Mouse (Mus musculus) embryonic facial prominence, embryonic 15.5 days (tissue): Measurements from ENCODE around the gene Nr1h4. TPM values are rescaled to one million over a fixed set of nuclear protein-coding genes. Genes with fewer than 3 reads are reported as not detected.

Source experiments
- ATAC-seq: fragments of 200-750 bp; cut with Nextera tagmentation; 2 replicates; pipeline ENCODE4 v1.8.0; 2017; ENCODE audit warnings: low read depth, moderate TSS enrichment; ENCODE audit not compliant: insufficient number of reproducible peaks, low FRiP score, low TSS enrichment
- H3K27ac ChIP-seq: fragments of 300-500 bp; sonication (generic); replicated peaks from 2 replicates; pipeline ENCODE4 v1.5.1; 2015; ENCODE audit warnings: mild to moderate bottlenecking, inconsistent platforms
- H3K27me3 ChIP-seq: fragments of 300-500 bp; sonication (generic); 2 replicates; pipeline ENCODE4 v1.6.1; 2015; ENCODE audit warnings: inconsistent platforms
- H3K36me3 ChIP-seq: fragments of 300-500 bp; sonication (generic); 2 replicates; pipeline ENCODE4 v1.6.1; 2015; ENCODE audit warnings: mild to moderate bottlenecking, inconsistent platforms
- H3K4me1 ChIP-seq: fragments of 300-500 bp; sonication (generic); 2 replicates; pipeline ENCODE4 v1.6.1; 2015; ENCODE audit warnings: inconsistent platforms
- H3K4me2 ChIP-seq: fragments of 300-500 bp; sonication (generic); replicated peaks from 2 replicates; pipeline ENCODE4 v1.6.1; 2015; ENCODE audit warnings: mild to moderate bottlenecking, inconsistent platforms
- H3K4me3 ChIP-seq: fragments of 300-500 bp; sonication (generic); replicated peaks from 2 replicates; pipeline ENCODE4 v1.5.1; 2015; ENCODE audit warnings: mild to moderate bottlenecking, inconsistent platforms
- H3K9ac ChIP-seq: fragments of 300-500 bp; sonication (generic); 2 replicates; pipeline ENCODE4 v1.6.1; 2015; ENCODE audit warnings: inconsistent platforms
- H3K9me3 ChIP-seq: fragments of 300-500 bp; sonication (generic); replicated peaks from 2 replicates; pipeline ENCODE4 v1.6.1; 2016; ENCODE audit warnings: inconsistent platforms
- WGBS: fragments of 180-500 bp; shearing (Covaris S2); methylation state at CpG from one replicate; pipeline ENCODE4 v1.1.7; 2015; 5-methylcytosine and 5-hydroxymethylcytosine counted together
- polyA plus RNA-seq: library from polyadenylated mRNA; unstranded; fragments of >200 nt; fragmentation: Nextera tagmentation; extraction: Ambion mirVana; gene quantifications from 2 replicates; pipeline ENCODE4 v1.2.1, GENCODE M21; 2015

Gene Nr1h4
- polyA plus RNA-seq, 1 experiment from 2014 or later = not detected

DNA sequence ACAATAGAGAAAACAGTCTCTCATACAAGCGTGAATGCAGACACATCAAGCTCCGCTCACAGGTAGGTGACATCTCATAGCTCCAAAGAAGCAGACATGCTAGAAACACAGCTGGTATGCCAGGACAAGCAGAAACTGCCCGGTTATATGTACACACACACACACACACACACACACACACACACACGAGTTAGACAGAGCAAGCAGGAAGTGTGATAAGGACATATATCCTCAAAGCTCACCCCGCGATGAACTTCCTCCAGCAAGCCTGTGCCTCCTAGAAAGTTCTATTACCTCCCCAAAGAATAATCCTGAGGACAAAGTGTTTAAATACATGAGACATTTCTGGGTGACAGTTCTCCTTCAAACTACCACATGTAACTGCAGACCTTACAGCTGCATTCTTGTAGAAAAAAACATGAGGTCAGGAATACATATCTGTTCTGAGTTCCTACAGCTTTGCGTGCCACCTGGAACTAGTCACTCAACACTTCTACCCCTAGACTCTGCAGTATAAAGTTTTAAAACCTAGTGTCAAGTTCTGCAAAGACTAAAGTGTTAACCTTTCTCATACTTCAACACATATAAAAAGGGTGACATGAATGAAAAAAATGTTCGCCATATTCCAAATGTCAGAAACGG lies 11.5 kb downstream of the Nr1h4 start:
- Histone ChIP-seq H3K27me3 (no peaks in the 10 kb centered on the region), H3K4me1 (no peaks in the 10 kb centered on the region), H3K4me2 (no peak overlapping the region), H3K4me3 (no peak overlapping the region), H3K9ac (no peak overlapping the region), H3K36me3 (no peaks in the 10 kb centered on the region), H3K27ac (no peak overlapping the region), H3K9me3 (no peaks in the 10 kb centered on the region)
- 85% methylated on average over 9 of the region's 9 CpGs for WGBS
- ATAC-seq = no peak

DNA sequence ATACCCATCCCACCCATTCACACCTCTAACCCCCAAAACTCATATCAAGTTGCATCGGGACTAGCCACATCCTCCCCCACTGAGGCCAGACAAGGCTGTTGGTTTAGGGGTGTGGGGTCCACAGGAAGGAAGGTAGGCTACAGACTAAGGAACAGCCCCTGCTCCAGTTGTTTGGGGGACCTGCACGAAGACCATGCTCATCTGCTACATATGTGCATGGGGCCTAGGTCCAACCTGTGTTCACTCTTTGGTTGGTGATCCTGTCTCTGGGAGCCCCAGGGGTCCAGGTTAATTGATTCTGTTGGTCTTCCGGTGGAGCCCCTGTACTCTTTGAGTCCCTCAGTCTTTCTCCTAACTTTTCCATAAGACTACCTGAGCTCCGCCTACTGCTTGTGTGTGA lies 13.0 kb downstream of the Nr1h4 start:
- 90% methylated on average over 4 of the region's 4 CpGs for WGBS
- no peak for ATAC-seq
- H3K9me3 ChIP-seq = no peaks in the 10 kb centered on the region
- H3K4me2 ChIP-seq = no peak overlapping the region
- no peaks in the 10 kb centered on the region for H3K4me1 ChIP-seq
- H3K36me3 ChIP-seq = no peaks in the 10 kb centered on the region
- no peak overlapping the region for H3K9ac ChIP-seq
- H3K27me3 ChIP-seq = no peaks in the 10 kb centered on the region
- no peak overlapping the region for H3K4me3 ChIP-seq
- no peak overlapping the region for H3K27ac ChIP-seq

DNA sequence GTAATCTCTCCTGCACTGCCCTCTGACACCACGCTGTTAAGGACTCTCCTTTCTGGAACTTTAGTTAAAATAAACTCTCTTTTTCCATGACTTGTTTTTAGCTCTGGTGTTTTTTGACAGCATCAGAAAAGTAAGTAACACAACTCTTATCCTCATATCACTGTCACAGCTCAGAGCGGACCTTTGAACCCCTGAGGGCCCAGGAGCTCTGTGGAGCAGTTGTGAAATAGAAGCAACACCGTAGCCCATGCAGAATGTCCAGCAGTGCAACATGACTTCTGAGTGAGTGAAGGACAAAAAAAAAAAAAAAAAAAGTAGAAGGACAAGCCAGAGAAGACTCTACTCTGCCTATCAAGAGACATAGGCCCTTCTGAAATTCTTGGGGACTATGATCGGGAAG lies 14.2 kb downstream of the Nr1h4 start:
- Histone ChIP-seq H3K36me3 (no peaks in the 10 kb centered on the region), H3K4me3 (no peak overlapping the region), H3K9me3 (no peaks in the 10 kb centered on the region), H3K4me1 (no peaks in the 10 kb centered on the region), H3K27me3 (no peaks in the 10 kb centered on the region), H3K27ac (no peak overlapping the region), H3K9ac (no peak overlapping the region), H3K4me2 (no peak overlapping the region)
- WGBS = 77% methylated on average over 4 of the region's 4 CpGs
- ATAC-seq = no peak

DNA sequence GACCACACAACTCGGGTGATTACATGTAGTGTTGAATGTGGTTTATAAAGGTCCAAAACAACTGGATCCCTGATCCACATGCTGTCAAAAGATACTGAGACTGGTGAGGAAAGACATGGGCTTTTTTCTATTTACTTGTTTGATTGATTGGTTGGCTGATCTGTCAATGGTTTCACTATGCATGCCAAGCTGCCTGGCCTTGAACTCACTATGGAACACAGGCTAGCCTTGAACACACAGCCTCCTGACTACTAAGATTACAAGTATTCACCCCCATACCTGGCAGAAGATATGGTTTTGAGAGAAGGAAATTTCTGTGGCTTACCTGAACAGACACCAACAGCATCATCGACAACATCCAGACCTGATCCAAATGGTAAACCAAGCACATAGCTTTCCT lies 15.0 kb downstream of the Nr1h4 start:
- Histone ChIP-seq H3K4me1 (no peaks in the 10 kb centered on the region), H3K27me3 (no peaks in the 10 kb centered on the region), H3K27ac (no peak overlapping the region), H3K9ac (no peak overlapping the region), H3K4me2 (no peak overlapping the region), H3K9me3 (no peaks in the 10 kb centered on the region), H3K36me3 (no peaks in the 10 kb centered on the region), H3K4me3 (no peak overlapping the region)
- WGBS = 78% methylated on average over 2 of the region's 2 CpGs
- ATAC-seq = no peak

DNA sequence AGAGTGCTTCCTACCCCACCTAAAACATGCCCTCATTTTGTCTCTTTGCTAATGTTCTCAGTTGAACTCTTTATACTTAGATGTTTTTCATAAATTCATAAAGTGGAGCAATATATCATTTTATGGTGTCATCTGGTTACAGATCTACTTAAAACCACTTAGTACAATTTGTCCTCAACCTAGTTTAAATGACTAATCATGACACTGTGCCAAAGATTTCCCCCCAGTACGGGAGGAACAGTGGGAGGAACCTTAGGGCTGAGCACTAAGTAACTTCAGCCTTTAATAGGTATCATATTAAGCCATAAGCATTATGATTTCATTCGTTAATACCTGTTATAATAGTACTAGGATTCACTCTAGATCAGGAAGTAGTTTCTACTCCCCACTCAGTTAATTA lies 17.6 kb downstream of the Nr1h4 start:
- WGBS = 61% methylated on average over 2 of the region's 2 CpGs
- Histone ChIP-seq H3K36me3 (no peaks in the 10 kb centered on the region), H3K9ac (no peak overlapping the region), H3K4me1 (no peaks in the 10 kb centered on the region), H3K4me3 (no peak overlapping the region), H3K9me3 (no peaks in the 10 kb centered on the region), H3K27me3 (no peaks in the 10 kb centered on the region), H3K4me2 (no peak overlapping the region), H3K27ac (no peak overlapping the region)
- no peak for ATAC-seq

DNA sequence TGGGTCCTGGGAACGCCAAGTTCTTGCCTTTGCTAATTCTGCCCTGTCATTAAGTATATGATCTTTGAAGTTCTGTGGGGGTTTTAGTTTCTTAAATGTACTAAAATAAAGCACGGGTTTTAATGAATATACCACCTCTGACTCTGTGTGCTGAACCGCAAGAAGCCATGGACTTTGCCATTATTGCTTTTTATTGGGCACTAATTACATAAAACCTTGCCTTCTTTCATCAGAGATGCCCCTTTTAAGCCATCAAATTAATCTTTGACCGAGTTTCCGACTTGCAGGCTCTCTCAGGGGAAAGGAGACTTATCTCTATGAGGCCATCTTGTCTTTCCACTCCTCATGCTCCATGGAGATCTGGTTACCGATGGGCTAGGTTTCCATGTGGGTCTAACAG lies 20.8 kb downstream of the Nr1h4 start:
- no peak overlapping the region for H3K27ac ChIP-seq
- no peaks in the 10 kb centered on the region for H3K4me1 ChIP-seq
- no peak overlapping the region for H3K4me2 ChIP-seq
- no peaks in the 10 kb centered on the region for H3K9me3 ChIP-seq
- no peak overlapping the region for H3K9ac ChIP-seq
- H3K27me3 ChIP-seq = no peaks in the 10 kb centered on the region
- WGBS = 75% methylated on average over 6 of the region's 6 CpGs
- no peak overlapping the region for H3K4me3 ChIP-seq
- ATAC-seq = no peak
- H3K36me3 ChIP-seq = no peaks in the 10 kb centered on the region

DNA sequence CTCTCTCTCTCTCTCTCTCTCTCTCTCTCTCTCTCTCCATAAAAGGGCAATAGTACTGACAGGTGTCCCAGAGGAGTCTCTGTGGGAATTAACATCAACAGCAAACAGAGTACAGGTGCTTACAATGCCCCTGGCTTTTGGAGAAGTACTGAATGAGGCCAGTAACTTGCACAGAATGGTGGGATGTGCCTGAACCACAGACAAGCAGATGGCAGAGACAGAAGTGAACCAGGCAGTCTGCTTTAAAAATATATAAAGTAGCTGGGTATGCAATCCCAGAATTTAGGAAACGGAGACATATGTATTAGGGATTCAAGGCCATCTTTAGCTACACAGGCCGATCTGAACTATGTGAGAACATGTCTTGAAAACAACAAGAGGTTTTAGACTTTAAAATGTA lies 22.8 kb downstream of the Nr1h4 start:
- H3K27ac ChIP-seq = no peak overlapping the region
- no peaks in the 10 kb centered on the region for H3K36me3 ChIP-seq
- ATAC-seq = no peak
- no peak overlapping the region for H3K9ac ChIP-seq
- WGBS = 82% methylated on average over 2 of the region's 2 CpGs
- H3K9me3 ChIP-seq = no peaks in the 10 kb centered on the region
- no peak overlapping the region for H3K4me3 ChIP-seq
- no peak overlapping the region for H3K4me2 ChIP-seq
- no peaks in the 10 kb centered on the region for H3K4me1 ChIP-seq
- H3K27me3 ChIP-seq = no peaks in the 10 kb centered on the region

DNA sequence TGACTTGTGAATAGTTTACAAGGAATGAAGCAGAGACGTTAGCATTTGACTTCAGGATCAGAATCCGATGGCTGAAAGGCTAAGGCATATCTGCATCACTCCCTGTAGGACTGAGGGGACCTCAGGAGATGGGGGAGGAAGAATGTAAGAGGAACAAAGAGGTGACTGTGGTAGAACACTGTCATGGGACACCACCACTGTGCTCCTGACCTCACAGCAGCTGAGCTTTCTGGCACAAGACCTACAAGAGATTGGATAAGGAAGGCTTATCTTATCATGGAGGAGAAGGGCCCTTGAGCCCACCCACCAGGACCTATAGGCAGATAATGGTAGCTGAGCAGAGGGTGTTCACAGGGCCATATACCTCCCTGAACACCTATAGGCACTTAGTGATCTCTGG lies 24.8 kb downstream of the Nr1h4 start:
- Histone ChIP-seq H3K36me3 (no peaks in the 10 kb centered on the region), H3K9ac (no peak overlapping the region), H3K4me2 (no peak overlapping the region), H3K27me3 (no peaks in the 10 kb centered on the region), H3K27ac (no peak overlapping the region), H3K4me1 (no peaks in the 10 kb centered on the region), H3K9me3 (no peaks in the 10 kb centered on the region), H3K4me3 (no peak overlapping the region)
- ATAC-seq = no peak
- 80% methylated on average over 2 of the region's 2 CpGs for WGBS

DNA sequence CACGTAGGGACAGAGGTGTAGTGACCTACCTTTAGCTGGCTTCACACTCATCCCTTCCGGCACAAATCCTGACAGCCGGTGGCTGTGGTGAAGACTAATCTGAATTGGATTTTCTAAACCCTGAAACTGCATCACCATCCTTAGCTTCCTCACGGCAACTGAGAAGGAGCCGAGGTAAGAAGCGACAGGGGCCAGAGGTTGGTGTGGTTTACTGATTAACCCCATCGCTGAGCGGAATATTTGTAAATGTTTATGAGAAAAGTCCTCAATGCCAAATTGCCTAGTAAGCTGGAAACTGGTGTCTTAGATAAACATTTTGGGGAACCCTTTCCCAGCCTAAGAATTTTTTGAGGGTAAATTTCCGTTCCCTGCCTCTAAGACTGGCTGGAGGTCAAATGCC lies 26.9 kb downstream of the Nr1h4 start:
- no peaks in the 10 kb centered on the region for H3K36me3 ChIP-seq
- no peak for ATAC-seq
- H3K27ac ChIP-seq = no peak overlapping the region
- no peak overlapping the region for H3K9ac ChIP-seq
- H3K9me3 ChIP-seq = no peaks in the 10 kb centered on the region
- no peak overlapping the region for H3K4me3 ChIP-seq
- no peaks in the 10 kb centered on the region for H3K4me1 ChIP-seq
- no peak overlapping the region for H3K4me2 ChIP-seq
- H3K27me3 ChIP-seq = no peaks in the 10 kb centered on the region
- WGBS = 86% methylated on average over 9 of the region's 9 CpGs

DNA sequence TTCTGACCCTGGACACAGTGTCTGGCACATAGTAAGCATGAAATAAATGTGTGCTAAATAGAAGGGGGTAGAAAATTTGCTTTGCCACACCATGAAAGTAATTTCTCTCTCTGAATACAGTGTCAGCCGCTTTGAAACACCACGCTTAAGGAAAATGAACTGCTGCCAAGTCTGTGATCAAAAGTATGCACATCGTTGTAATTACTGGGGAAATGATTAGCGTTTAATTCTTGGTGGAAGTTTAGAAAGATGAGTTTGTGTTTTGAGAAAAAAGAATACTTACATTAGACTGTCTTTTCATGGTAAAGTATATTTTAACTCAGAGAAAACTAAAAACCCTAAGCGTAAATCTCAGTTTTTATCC lies 27.8 kb downstream of the Nr1h4 start:
- H3K36me3 ChIP-seq = no peaks in the 10 kb centered on the region
- H3K4me2 ChIP-seq = no peak overlapping the region
- H3K4me3 ChIP-seq = no peak overlapping the region
- 56% methylated on average over 5 of the region's 5 CpGs for WGBS
- H3K27me3 ChIP-seq = no peaks in the 10 kb centered on the region
- no peak overlapping the region for H3K27ac ChIP-seq
- no peaks in the 10 kb centered on the region for H3K9me3 ChIP-seq
- no peaks in the 10 kb centered on the region for H3K4me1 ChIP-seq
- no peak for ATAC-seq
- no peak overlapping the region for H3K9ac ChIP-seq

DNA sequence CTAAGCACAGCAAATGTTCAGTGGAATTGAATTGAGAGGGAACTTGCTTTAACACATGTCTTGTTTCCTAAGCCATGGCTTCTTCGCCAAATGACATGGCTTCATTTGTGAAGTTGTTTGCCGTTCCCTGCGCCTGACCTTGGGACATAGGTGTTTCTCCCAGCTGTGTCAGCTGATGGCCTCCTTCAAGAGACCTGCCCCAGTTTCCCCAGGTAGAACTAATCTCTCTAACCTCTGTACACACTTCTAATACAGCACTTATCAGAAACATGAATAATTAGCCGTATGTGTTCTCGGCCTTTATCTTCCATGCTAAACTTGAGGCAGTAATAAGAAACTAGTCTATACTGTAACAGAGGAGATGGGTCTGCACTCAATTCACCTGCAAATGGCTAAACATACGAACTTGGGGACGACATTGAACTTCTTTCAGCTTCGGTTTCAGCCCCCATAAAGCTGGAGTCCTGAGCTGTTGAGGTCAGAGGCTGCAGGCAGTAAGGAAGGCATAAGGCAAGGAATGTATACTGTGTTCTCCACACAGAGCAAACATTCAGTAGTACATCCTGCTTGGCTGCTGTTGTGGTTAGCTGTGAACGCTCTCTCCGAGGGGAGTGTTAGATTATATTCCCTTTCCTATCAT lies 28.3 kb downstream of the Nr1h4 start:
- Histone ChIP-seq H3K36me3 (no peaks in the 10 kb centered on the region), H3K4me2 (no peak overlapping the region), H3K27me3 (no peaks in the 10 kb centered on the region), H3K9ac (no peak overlapping the region), H3K4me3 (no peak overlapping the region), H3K27ac (no peak overlapping the region), H3K9me3 (no peaks in the 10 kb centered on the region), H3K4me1 (no peaks in the 10 kb centered on the region)
- 79% methylated on average over 10 of the region's 10 CpGs for WGBS
- no peak for ATAC-seq

DNA sequence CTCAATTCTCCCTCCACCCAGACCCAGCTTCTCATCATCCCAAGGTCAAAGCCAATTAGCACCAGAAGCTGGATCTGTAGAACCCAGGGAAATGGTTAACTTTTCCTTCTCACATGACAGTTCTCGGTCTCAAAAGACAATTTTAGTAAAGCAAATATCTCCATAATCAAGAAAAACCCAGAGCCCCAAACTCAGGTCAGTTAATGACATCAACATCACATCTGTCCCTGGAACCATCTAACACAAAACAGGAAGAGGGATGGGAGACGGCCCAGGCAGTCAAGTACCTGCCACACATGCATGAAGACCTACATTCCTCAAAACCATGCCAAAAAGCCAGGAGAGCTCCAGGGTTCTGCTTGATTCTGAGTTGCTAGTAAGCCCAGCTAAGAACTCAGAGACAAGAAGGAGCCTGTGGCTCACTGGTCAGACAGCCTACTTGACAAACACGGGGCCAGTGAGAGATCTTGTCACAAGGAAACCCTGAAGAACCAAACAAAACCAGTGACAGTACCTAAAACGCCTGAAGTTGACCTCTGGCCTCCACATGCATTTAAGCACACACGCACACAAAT lies 30.3 kb downstream of the Nr1h4 start:
- no peak overlapping the region for H3K4me2 ChIP-seq
- H3K36me3 ChIP-seq = no peaks in the 10 kb centered on the region
- WGBS = 76% methylated on average over 5 of the region's 5 CpGs
- no peak overlapping the region for H3K27ac ChIP-seq
- ATAC-seq = no peak
- H3K27me3 ChIP-seq = no peaks in the 10 kb centered on the region
- H3K9ac ChIP-seq = no peak overlapping the region
- H3K9me3 ChIP-seq = no peaks in the 10 kb centered on the region
- H3K4me1 ChIP-seq = no peaks in the 10 kb centered on the region
- no peak overlapping the region for H3K4me3 ChIP-seq
